Mouse (Mus musculus): Measurements from ENCODE around the gene Zfp566. TPM values are rescaled to one million over a fixed set of nuclear protein-coding genes. Genes with fewer than 3 reads are reported as not detected.

Gene Zfp566
- polyA plus RNA-seq, 1 experiment from 2014 or later: 16.3 TPM

DNA sequence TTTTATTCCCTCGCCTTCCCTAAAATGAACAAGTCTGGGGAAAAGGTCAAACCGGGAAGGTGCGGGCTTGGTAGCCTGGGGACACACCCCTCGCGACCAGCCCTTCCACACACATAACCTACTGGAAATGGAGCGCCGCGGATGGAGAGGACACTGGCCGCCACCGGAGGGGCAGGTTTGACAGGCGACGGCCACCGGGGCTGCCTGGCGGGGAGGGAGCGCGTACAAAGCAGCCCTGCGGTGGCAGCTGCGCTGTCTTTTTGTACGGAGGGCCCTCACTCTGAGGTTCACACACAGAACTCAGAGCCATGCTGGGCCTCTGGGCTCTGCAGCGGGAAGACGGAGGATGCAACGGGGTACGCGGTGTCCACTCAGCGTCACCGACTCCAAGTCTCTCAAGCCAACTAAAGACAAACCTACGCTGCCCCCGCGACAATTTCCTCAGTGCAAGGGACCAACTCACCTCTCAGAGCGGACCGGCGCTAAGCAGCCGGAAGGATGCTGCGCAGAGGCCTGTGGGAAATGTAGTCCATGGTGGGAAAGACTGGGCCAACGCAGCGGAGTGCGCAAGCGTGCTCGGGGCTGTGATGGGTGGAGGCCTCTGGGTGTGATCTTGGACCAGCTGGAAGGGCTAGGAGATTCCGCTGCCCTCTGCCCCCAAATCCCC lies 39.3 kb downstream of the Zfp566 start, which contains the start of gene Zfp14:
Gene Zfp14, minus strand, starts transcription at position 499 of the 667 bp plus-strand sequence.
- H3K4me3 ChIP-seq: peak within 1 kb of the TSS; percentile 79
- peak within 1 kb of the TSS; percentile 85 for H3K9ac ChIP-seq
- under 1% methylated on average over 40 of the region's 40 CpGs for WGBS

DNA sequence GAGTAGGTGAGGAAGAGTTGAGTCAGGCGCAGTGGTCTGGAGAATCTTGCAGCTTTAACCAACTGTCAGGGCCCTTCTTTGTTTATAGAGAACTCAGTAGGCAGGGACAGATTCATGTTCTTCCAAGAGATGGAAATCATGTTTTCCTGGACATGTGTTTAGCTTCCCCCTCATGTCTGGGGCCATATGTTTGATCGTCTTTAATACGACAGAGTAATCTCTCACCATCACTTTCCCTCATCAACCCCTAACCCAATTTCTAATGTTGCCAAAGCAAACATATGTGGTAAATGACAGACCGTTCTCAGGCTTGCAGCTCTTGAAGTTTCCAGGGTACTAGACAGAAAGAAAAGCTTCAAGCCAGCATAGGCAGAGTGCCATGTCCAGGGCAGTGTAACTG lies 42.2 kb downstream of the Zfp566 start:
- 92% methylated on average over 4 of the region's 4 CpGs for WGBS
- ATAC-seq (ENCODE audit: insufficient number of reproducible peaks, insufficient read depth, low FRiP score, low TSS enrichment): no peak
- H3K9ac ChIP-seq: no peak overlapping the region
- no peak overlapping the region for H3K27ac ChIP-seq
- H3K4me3 ChIP-seq: no peak overlapping the region
- no peak overlapping the region for H3K4me2 ChIP-seq (replicated peaks)
- H3K9me3 ChIP-seq: no peaks in the 10 kb centered on the region
- 0 out of 2 replicates have a peak, but pooled peaks cover 3% of the 10 kb centered on the region for H3K36me3 ChIP-seq
- H3K27me3 ChIP-seq: no peaks in the 10 kb centered on the region
- H3K4me1 ChIP-seq: peaks cover 6% of the 10 kb centered on the region; the same call in 1 of the 2 replicates

More for the DNA sequence above, 39.3 kb downstream of the Zfp566 start, which contains the start of gene Zfp14:
- Histone ChIP-seq H3K36me3 (peaks cover 12% of the 10 kb centered on the region), H3K4me2 (replicated peaks) (peak within 1 kb of the TSS; percentile 88), H3K27ac (peak within 1 kb of the TSS; percentile 81), H3K27me3 (no peaks in the 10 kb centered on the region), H3K9me3 (no peaks in the 10 kb centered on the region), H3K4me1 (peaks cover 9% of the 10 kb centered on the region; the same call in 1 of the 2 replicates)
- peak; percentile 96 for ATAC-seq (ENCODE audit: insufficient number of reproducible peaks, insufficient read depth, low FRiP score, low TSS enrichment)

DNA sequence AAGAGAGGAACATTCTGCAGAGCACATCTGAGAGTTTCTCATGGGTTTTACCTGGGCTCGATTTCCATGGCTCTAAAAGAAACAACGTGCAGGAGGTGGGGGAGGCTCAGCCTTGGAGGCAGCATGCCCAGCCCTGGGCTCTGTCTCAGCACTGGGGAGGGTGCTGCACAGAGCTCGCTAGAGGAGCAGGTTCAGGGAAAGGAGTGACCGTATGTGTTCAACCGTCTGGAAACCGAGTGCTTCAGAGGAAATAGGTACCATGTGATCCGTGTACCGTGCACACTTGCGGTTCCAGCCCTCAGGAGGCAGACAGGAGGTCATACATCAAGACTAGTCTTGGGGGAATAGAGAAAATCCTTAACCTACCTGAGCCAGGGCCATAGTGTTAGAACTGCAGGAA lies 46.0 kb downstream of the Zfp566 start:
- no peaks in the 10 kb centered on the region for H3K27me3 ChIP-seq
- ATAC-seq (ENCODE audit: insufficient number of reproducible peaks, insufficient read depth, low FRiP score, low TSS enrichment): no peak
- H3K4me1 ChIP-seq: no peaks in the 10 kb centered on the region
- WGBS: 42% methylated on average over 9 of the region's 9 CpGs
- H3K36me3 ChIP-seq: 0 out of 2 replicates have a peak, but pooled peaks cover 7% of the 10 kb centered on the region
- no peak overlapping the region for H3K9ac ChIP-seq
- H3K9me3 ChIP-seq: no peaks in the 10 kb centered on the region
- H3K27ac ChIP-seq: no peak overlapping the region
- no peak overlapping the region for H3K4me3 ChIP-seq
- no peak overlapping the region for H3K4me2 ChIP-seq (replicated peaks)

DNA sequence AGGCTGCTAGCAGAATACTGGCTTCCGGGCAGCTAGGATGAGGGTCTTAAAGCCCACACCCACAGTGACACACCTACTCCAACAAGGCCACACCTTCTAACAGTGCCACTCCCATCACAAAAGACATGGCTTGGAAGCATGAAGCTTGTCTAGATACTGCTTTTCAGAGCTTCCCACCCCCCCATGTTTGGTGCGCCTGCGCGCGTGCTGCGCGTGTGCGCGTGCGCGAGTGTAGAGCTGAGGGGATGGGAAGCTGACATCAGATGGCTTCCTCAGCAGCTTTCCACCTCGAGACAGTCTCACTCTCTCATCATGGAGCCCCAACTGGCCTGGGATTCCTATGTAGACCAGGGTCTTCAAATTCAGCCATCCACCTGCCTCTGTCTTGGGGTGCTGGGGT lies 56.0 kb downstream of the Zfp566 start:
- Histone ChIP-seq H3K9me3 (no peaks in the 10 kb centered on the region), H3K4me3 (no peak overlapping the region), H3K4me1 (no peaks in the 10 kb centered on the region), H3K4me2 (replicated peaks) (no peak overlapping the region), H3K9ac (no peak overlapping the region), H3K27ac (no peak overlapping the region), H3K27me3 (no peaks in the 10 kb centered on the region), H3K36me3 (peaks cover 18% of the 10 kb centered on the region)
- 93% methylated on average over 12 of the region's 12 CpGs for WGBS
- ATAC-seq (ENCODE audit: insufficient number of reproducible peaks, insufficient read depth, low FRiP score, low TSS enrichment): no peak

DNA sequence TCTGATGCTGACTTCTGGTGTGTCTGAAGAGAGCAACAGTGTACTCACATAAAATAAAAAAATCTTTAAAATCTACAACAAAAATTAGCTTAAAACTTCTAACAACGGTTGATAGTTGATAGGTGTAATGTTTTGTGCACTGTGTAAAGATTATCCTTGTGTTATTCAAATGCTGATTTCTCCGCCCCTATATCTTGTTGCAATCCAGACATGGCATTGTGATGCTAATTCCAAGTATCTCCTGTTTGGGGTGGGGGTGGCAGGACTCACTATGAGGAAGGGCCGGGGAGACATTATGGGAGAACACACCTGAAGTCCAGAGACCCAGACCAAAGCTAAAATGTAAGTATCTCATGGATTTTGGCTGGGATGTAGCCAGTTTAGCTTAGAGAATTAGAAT lies 58.9 kb downstream of the Zfp566 start:
- Histone ChIP-seq H3K4me2 (replicated peaks) (no peak overlapping the region), H3K9me3 (no peaks in the 10 kb centered on the region), H3K9ac (no peak overlapping the region), H3K36me3 (peaks cover 11% of the 10 kb centered on the region), H3K4me1 (0 out of 2 replicates have a peak, but pooled peaks cover 4% of the 10 kb centered on the region), H3K27ac (no peak overlapping the region), H3K27me3 (no peaks in the 10 kb centered on the region), H3K4me3 (no peak overlapping the region)
- no peak for ATAC-seq (ENCODE audit: insufficient number of reproducible peaks, insufficient read depth, low FRiP score, low TSS enrichment)
- WGBS: 87% methylated on average over 3 of the region's 3 CpGs

DNA sequence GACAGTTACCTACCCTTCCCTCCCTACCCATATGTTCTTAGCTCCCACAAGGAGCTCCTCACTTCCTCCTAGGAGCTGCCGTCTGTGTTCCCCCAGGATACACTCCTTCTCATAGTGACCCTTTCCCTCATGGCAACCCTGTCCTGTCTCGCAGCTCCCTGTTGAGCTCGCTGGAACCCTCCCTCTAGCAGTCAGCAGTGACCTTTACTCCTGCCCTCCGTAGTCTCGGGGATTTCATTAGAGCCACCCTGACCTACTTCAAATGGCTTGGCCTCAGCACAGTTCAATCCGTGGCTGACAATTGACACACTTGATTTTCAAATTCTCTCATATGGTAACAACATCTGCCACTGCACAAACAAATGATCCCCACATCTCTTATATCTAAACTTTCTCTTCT lies 59.6 kb downstream of the Zfp566 start:
- Histone ChIP-seq H3K9me3 (no peaks in the 10 kb centered on the region), H3K36me3 (peaks cover 17% of the 10 kb centered on the region), H3K4me3 (no peak overlapping the region), H3K9ac (no peak overlapping the region), H3K27ac (0 out of 2 replicates have a peak overlapping the region, but pooled peaks have one; percentile 13), H3K4me1 (0 out of 2 replicates have a peak, but pooled peaks cover 6% of the 10 kb centered on the region), H3K4me2 (replicated peaks) (no peak overlapping the region), H3K27me3 (no peaks in the 10 kb centered on the region)
- WGBS: 22% methylated on average over 6 of the region's 6 CpGs
- no peak for ATAC-seq (ENCODE audit: insufficient number of reproducible peaks, insufficient read depth, low FRiP score, low TSS enrichment)

DNA sequence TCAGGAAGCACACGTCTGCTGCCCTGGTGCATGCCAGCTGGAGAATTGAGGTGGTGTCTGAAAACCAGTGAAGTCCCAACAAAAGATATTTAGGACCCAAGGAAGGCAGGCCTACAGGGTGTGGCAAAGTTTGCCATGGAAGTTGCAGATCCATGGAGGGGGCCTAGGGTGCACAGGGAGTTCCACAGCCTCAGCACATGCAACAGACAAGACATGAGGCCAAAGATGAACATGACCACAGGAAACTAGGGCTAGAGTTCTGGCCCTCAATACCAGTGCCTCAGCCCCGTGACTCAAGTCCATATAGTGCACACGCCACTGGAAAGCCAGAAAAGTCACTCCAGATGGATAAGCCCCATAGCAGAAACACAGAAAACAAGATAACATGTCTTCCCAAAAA lies 61.8 kb downstream of the Zfp566 start:
- H3K4me3 ChIP-seq: no peak overlapping the region
- no peak for ATAC-seq (ENCODE audit: insufficient number of reproducible peaks, insufficient read depth, low FRiP score, low TSS enrichment)
- peaks cover 34% of the 10 kb centered on the region for H3K36me3 ChIP-seq
- H3K27ac ChIP-seq: no peak overlapping the region
- no peak overlapping the region for H3K4me2 ChIP-seq (replicated peaks)
- 0 out of 2 replicates have a peak, but pooled peaks cover 6% of the 10 kb centered on the region for H3K4me1 ChIP-seq
- H3K27me3 ChIP-seq: no peaks in the 10 kb centered on the region
- 94% methylated on average over 3 of the region's 3 CpGs for WGBS
- H3K9ac ChIP-seq: no peak overlapping the region
- H3K9me3 ChIP-seq: no peaks in the 10 kb centered on the region

Small RNA genes lying within 50 kb of the gene (microRNA-seq; reads per million reads assigned to microRNA genes)
- not detected for gene Gm23368

Other genes with a start within 250 kb of the Zfp566 start
- gene Zfp940, start 236.9 kb downstream of the Zfp566 start, polyA plus RNA-seq (2016; fragmentation: Nextera tagmentation; extraction: Ambion mirVana): 8.5 and 8.7 TPM in 2 replicates
- 10.3 and 11.5 TPM in 2 replicates for gene Zfp420, start 230.5 kb downstream of the Zfp566 start, polyA plus RNA-seq (2016; fragmentation: Nextera tagmentation; extraction: Ambion mirVana)
- gene Zfp27, start 184.0 kb downstream of the Zfp566 start, polyA plus RNA-seq (2016; fragmentation: Nextera tagmentation; extraction: Ambion mirVana): 12.1 and 14.4 TPM in 2 replicates
- gene Zfp383, start 182.3 kb downstream of the Zfp566 start, polyA plus RNA-seq (2016; fragmentation: Nextera tagmentation; extraction: Ambion mirVana): 6.7 and 7.5 TPM in 2 replicates
- gene Zfp74, start 136.4 kb downstream of the Zfp566 start, polyA plus RNA-seq (2016; fragmentation: Nextera tagmentation; extraction: Ambion mirVana): 17.2 and 18.0 TPM in 2 replicates
- 20.4 and 23.2 TPM in 2 replicates for gene Zfp568, start 106.6 kb downstream of the Zfp566 start, polyA plus RNA-seq (2016; fragmentation: Nextera tagmentation; extraction: Ambion mirVana)
- gene Zfp14, start 39.1 kb downstream of the Zfp566 start, polyA plus RNA-seq (2016; fragmentation: Nextera tagmentation; extraction: Ambion mirVana): 5.7 and 6.3 TPM in 2 replicates
- 5.2 and 7.7 TPM in 2 replicates for gene Zfp82, start 17.6 kb downstream of the Zfp566 start, polyA plus RNA-seq (2016; fragmentation: Nextera tagmentation; extraction: Ambion mirVana)
- 3.3 and 4.4 TPM in 2 replicates for gene Gm26920, start 117 bp downstream of the Zfp566 start, polyA plus RNA-seq (2016; fragmentation: Nextera tagmentation; extraction: Ambion mirVana)
- gene Zfp260, start 4.2 kb upstream of the Zfp566 start, polyA plus RNA-seq (2016; fragmentation: Nextera tagmentation; extraction: Ambion mirVana): 148 and 151 TPM in 2 replicates
- gene Zfp382, start 31.4 kb upstream of the Zfp566 start, polyA plus RNA-seq (2016; fragmentation: Nextera tagmentation; extraction: Ambion mirVana): 13.1 and 16.3 TPM in 2 replicates
- 17.2 and 20.6 TPM in 2 replicates for gene Zfp146, start 79.2 kb upstream of the Zfp566 start, polyA plus RNA-seq (2016; fragmentation: Nextera tagmentation; extraction: Ambion mirVana)
- gene Cox7a1, start 93.6 kb upstream of the Zfp566 start, polyA plus RNA-seq (2016; fragmentation: Nextera tagmentation; extraction: Ambion mirVana): 4.2 and 4.7 TPM in 2 replicates
- gene Capns1, start 108.3 kb upstream of the Zfp566 start, polyA plus RNA-seq (2016; fragmentation: Nextera tagmentation; extraction: Ambion mirVana): 80.5 and 86.6 TPM in 2 replicates
- 161 and 181 TPM in 2 replicates for gene Polr2i, start 141.4 kb upstream of the Zfp566 start, polyA plus RNA-seq (2016; fragmentation: Nextera tagmentation; extraction: Ambion mirVana)
- gene Tbcb, start 141.7 kb upstream of the Zfp566 start, polyA plus RNA-seq (2016; fragmentation: Nextera tagmentation; extraction: Ambion mirVana): 224 and 250 TPM in 2 replicates
- gene Ovol3, start 145.2 kb upstream of the Zfp566 start, polyA plus RNA-seq (2016; fragmentation: Nextera tagmentation; extraction: Ambion mirVana): 0.38 TPM in 1 of 2 replicates, not detected in the other
- 0.33 and 0.40 TPM in 2 replicates for gene Thap8, start 189.6 kb upstream of the Zfp566 start, polyA plus RNA-seq (2016; fragmentation: Nextera tagmentation; extraction: Ambion mirVana)
- 8.9 and 9.9 TPM in 2 replicates for gene Wdr62, start 189.9 kb upstream of the Zfp566 start, polyA plus RNA-seq (2016; fragmentation: Nextera tagmentation; extraction: Ambion mirVana)
- gene Clip3, start 201.2 kb upstream of the Zfp566 start, polyA plus RNA-seq (2016; fragmentation: Nextera tagmentation; extraction: Ambion mirVana): 54.0 and 55.1 TPM in 2 replicates
- 88.6 and 92.2 TPM in 2 replicates for gene Alkbh6, start 218.2 kb upstream of the Zfp566 start, polyA plus RNA-seq (2016; fragmentation: Nextera tagmentation; extraction: Ambion mirVana)
- gene Syne4, start 224.3 kb upstream of the Zfp566 start, polyA plus RNA-seq (2016; fragmentation: Nextera tagmentation; extraction: Ambion mirVana): 94.9 and 101 TPM in 2 replicates
- 0.87 and 2.9 TPM in 2 replicates for gene E130208F15Rik, start 231.2 kb upstream of the Zfp566 start, polyA plus RNA-seq (2016; fragmentation: Nextera tagmentation; extraction: Ambion mirVana)
- gene Sdhaf1, start 233.4 kb upstream of the Zfp566 start, polyA plus RNA-seq (2016; fragmentation: Nextera tagmentation; extraction: Ambion mirVana): 21.8 and 23.4 TPM in 2 replicates

All from embryonic facial prominence, embryonic 12.5 days (tissue).